Mouse (Mus musculus) heart, postnatal 0 days (tissue): Measurements from ENCODE around the gene Skap2. TPM values are rescaled to one million over a fixed set of nuclear protein-coding genes. Genes with fewer than 3 reads are reported as not detected.

Source experiments
- ATAC-seq: fragments of 200-750 bp; cut with Nextera tagmentation; 2 replicates; pipeline ENCODE4 v1.8.0; 2017; ENCODE audit warnings: low read depth, moderate number of reproducible peaks, moderate library complexity; ENCODE audit not compliant: insufficient read depth
- DNase-seq: peaks from one replicate; pipeline ENCODE4 v3.0.0-alpha.2; 2016; ENCODE audit warnings: low spot score
- H3K27ac ChIP-seq: fragments of 300-500 bp; sonication (generic); 2 replicates; pipeline ENCODE4 v1.5.1; 2014; ENCODE audit warnings: low read depth, mild to moderate bottlenecking
- H3K27me3 ChIP-seq: fragments of 300-500 bp; sonication (generic); 2 replicates; pipeline ENCODE4 v1.6.1; 2014; ENCODE audit warnings: low read length, mixed read lengths; ENCODE audit not compliant: control insufficient read depth, insufficient read depth
- H3K36me3 ChIP-seq: fragments of 300-500 bp; sonication (generic); replicated peaks from 2 replicates; pipeline ENCODE4 v1.6.1; 2014; ENCODE audit warnings: low read length, mixed read lengths; ENCODE audit not compliant: control insufficient read depth, insufficient read depth
- H3K4me1 ChIP-seq: fragments of 300-500 bp; sonication (generic); 2 replicates; pipeline ENCODE4 v1.6.1; 2014; ENCODE audit warnings: antibody characterized with exemption; ENCODE audit not compliant: control insufficient read depth, insufficient read depth
- H3K4me2 ChIP-seq: fragments of 300-500 bp; sonication (generic); 2 replicates; pipeline ENCODE4 v1.6.1; 2014; ENCODE audit warnings: low read depth, mild to moderate bottlenecking, low read length, moderate library complexity
- H3K4me3 ChIP-seq: fragments of 300-500 bp; sonication (generic); 2 replicates; pipeline ENCODE4 v1.5.1; 2014; ENCODE audit warnings: low read depth, low read length
- H3K9ac ChIP-seq: fragments of 300-500 bp; sonication (generic); replicated peaks from 2 replicates; pipeline ENCODE4 v1.6.1; 2014; ENCODE audit warnings: low read depth, low read length, mixed read lengths
- H3K9me3 ChIP-seq: fragments of 300-500 bp; sonication (generic); replicated peaks from 2 replicates; pipeline ENCODE4 v1.6.1; 2016; ENCODE audit warnings: low read length; ENCODE audit not compliant: control insufficient read depth
- CTCF ChIP-seq: IDR thresholded peaks from 2 replicates; pipeline ENCODE4 v1.5.1; 2016; ENCODE audit warnings: antibody characterized with exemption, control low read depth, low read depth
- EP300 ChIP-seq: IDR thresholded peaks from 2 replicates; pipeline ENCODE4 v1.6.1; 2016; ENCODE audit warnings: antibody characterized with exemption, low read depth
- WGBS: fragments of 180-500 bp; shearing (Covaris S2); extraction: QIAGEN DNeasy Blood & Tissue Kit; methylation state at CpG from one replicate; pipeline ENCODE4 v1.1.7; 2014; 5-methylcytosine and 5-hydroxymethylcytosine counted together
- polyA plus RNA-seq: library from polyadenylated mRNA; unstranded; fragments of >200 nt; fragmentation: Nextera tagmentation; extraction: Ambion mirVana; gene quantifications from 2 replicates; pipeline ENCODE4 v1.2.1, GENCODE M21; 2015
- total RNA-seq: library from RNA; depleted of rRNA; stranded (reverse); fragments of >200 nt; gene quantifications from 2 replicates; pipeline ENCODE4 v1.2.3, GENCODE M21; 2014; ENCODE audit warnings: low replicate concordance

Skap2 gene
- total and polyA plus RNA-seq, 2 experiments from 2014 or later, result 10.7 to 13.9 TPM

DNA sequence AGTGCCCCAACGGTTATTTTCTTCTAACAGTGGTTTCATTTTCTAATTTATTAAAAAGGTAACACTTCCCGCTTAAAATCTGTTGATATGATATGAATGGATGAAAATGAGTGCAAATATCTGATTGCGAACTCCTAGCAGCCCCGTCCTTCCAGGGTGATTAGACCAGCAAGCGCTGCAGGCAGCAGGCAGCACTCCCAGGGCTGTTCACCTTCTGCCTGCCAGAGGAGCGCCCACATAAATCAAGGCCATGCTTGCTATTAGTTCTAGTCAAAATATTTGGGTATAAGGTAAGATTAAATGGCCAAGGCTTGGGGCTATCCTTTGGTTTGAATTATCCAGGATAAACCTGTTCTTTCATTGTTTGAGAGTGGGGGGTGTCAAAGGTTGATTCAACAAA lies 3.0 kb downstream of the Skap2 start:
- Histone ChIP-seq H3K27me3 (peaks cover 69% of the 10 kb centered on the region), H3K4me3 (no peak overlapping the region), H3K36me3 (no peaks in the 10 kb centered on the region), H3K9me3 (no peaks in the 10 kb centered on the region), H3K4me2 (no peak overlapping the region), H3K27ac (no peak overlapping the region), H3K4me1 (peaks cover 5% of the 10 kb centered on the region), H3K9ac (no peak overlapping the region)
- DNase-seq, result no peak
- ATAC-seq, result no peak
- WGBS, result 59% methylated on average over 6 of the region's 6 CpGs
- TF ChIP-seq CTCF (no peak), EP300 (no peak)

DNA sequence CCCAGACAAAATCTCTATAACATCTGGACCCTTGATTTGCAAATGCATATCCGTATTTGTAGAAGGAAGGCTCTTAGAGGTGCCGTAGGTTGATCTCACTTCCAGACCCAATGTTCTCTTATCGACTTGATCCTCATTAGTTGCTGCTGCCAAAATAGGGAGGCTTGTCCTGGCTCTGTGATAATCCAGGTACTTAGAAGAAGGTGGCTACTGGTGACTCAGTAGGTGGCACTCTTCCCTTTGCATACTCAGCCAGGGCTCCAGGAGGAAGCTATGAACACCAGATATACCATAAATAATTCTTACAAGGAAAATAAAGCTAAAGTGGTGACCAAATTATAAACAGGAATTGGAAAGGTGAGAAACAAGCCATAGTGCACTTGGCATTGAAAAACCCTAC lies 3.6 kb downstream of the Skap2 start:
- DNase-seq (no peak), ATAC-seq (no peak)
- WGBS, result 30% methylated on average over 3 of the region's 3 CpGs
- Histone ChIP-seq H3K36me3 (no peaks in the 10 kb centered on the region), H3K9ac (no peak overlapping the region), H3K9me3 (no peaks in the 10 kb centered on the region), H3K4me3 (no peak overlapping the region), H3K4me1 (peaks cover 5% of the 10 kb centered on the region), H3K4me2 (no peak overlapping the region), H3K27ac (no peak overlapping the region), H3K27me3 (peaks cover 76% of the 10 kb centered on the region)
- TF ChIP-seq CTCF (no peak), EP300 (no peak)

DNA sequence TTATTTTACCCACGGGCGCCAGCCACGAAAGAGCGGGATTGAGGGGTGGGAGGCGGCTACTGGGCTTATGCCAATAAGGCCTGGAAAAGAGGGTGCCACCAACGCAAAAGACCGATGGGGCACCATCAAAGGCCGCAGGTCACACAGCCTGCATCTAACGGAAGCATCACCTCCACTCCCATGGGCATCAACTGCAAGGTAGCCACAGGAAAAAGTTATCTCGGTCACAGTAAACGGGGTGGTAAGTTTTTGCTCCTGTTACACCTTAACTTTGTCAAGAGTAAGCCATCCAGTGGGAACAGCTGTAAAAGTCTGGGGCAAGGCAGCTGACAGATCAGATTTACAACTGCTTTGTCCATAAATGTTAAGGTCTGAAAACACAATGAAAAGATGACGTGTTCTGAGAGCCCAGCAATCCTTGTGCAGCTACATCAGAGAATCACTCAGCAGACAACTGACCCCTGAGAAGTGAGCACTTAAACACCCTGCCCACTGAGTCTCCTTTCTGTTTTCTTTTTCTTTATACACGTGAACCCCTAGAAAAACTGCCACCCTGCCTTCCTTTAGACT lies 5.6 kb downstream of the Skap2 start:
- H3K4me2 ChIP-seq, result peak overlapping the region; percentile 36
- no peak overlapping the region for H3K9ac ChIP-seq
- TF ChIP-seq CTCF (no peak), EP300 (no peak)
- H3K27ac ChIP-seq, result no peak overlapping the region
- DNase-seq (no peak), ATAC-seq (no peak)
- WGBS, result 22% methylated on average over 13 of the region's 13 CpGs
- peak overlapping the region; percentile 21; the same call in 1 of the 2 replicates for H3K4me3 ChIP-seq
- no peaks in the 10 kb centered on the region; the same call in 1 of the 2 replicates for H3K4me1 ChIP-seq
- no peaks in the 10 kb centered on the region for H3K9me3 ChIP-seq
- H3K27me3 ChIP-seq, result peaks cover 88% of the 10 kb centered on the region
- H3K36me3 ChIP-seq, result no peaks in the 10 kb centered on the region

DNA sequence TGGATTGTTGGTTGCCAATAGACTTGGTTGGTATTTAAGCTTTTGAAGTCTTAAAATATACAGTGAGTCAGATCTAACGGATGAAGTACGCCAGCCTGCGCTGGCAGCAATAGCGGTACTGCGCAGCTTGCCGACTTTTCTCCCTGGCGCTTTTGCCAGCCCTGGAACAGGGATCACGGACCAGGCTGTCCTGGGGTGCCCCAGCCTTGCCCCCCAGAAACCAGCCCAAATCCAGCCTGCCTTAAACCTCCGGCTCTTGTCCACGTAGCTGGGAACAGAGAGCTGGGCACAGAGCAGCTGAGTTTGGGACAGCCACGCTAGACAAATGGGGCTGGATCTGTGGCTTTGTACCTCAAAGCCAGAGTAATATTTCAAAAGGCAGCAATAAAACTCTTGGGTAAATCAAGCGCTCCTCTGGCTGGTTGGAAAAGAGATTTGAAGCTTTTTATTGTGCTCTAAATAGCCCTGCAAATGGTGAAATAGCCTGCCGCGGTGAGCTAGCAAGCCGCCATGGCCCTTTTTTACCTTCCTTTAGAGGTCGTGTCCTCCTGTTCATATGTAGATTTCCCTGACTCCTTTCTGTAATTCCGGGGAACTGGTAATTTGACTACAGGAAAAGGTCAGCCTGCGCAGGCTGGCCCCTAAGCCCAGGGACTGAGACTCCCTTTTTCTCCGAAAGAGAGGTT lies 6.2 kb downstream of the Skap2 start:
- ATAC-seq, result no peak
- no peaks in the 10 kb centered on the region for H3K36me3 ChIP-seq
- 7% methylated on average over 19 of the region's 19 CpGs for WGBS
- TF ChIP-seq CTCF (no peak), EP300 (no peak)
- H3K9me3 ChIP-seq, result no peaks in the 10 kb centered on the region
- peak overlapping the region; percentile 21 for H3K4me3 ChIP-seq
- peak; percentile 46 for DNase-seq
- H3K27ac ChIP-seq, result no peak overlapping the region
- H3K4me2 ChIP-seq, result peak overlapping the region; percentile 36
- H3K9ac ChIP-seq, result no peak overlapping the region
- no peaks in the 10 kb centered on the region; the same call in 1 of the 2 replicates for H3K4me1 ChIP-seq
- H3K27me3 ChIP-seq, result peaks cover 85% of the 10 kb centered on the region

DNA sequence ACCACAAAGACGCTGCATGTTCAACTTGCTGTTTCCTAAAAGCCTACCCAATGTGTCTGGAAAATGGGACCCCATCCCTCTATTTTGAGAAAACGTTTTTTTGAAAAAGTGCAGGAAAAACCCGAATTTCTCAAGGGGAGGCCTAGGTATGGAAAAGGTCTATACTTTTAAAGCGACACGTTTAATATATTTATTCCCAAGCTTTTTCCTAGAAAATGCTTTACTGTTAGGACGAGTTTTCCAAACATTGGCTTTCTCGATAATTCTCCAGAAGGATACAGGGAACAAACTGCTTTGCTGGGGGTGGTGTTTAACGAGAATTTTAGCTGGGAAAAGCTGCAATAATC lies 6.8 kb downstream of the Skap2 start:
- Histone ChIP-seq H3K4me1 (no peaks in the 10 kb centered on the region; the same call in 1 of the 2 replicates), H3K4me3 (peak overlapping the region; percentile 21), H3K27ac (no peak overlapping the region), H3K36me3 (no peaks in the 10 kb centered on the region), H3K27me3 (peaks cover 79% of the 10 kb centered on the region), H3K9ac (no peak overlapping the region), H3K9me3 (no peaks in the 10 kb centered on the region), H3K4me2 (peak overlapping the region; percentile 36)
- ATAC-seq, result no peak
- DNase-seq, result no peak
- TF ChIP-seq CTCF (no peak), EP300 (no peak)
- WGBS, result 16% methylated on average over 8 of the region's 8 CpGs
